ENCODE assay signal across 8 mouse cellular contexts in genomic region chr3:89963221-89963763, GRCm38 (mm10). TPM values are rescaled to one million over a fixed set of nuclear protein-coding genes. Genes with fewer than 3 reads are reported as not detected.
A peak's percentile ranks its signal among the peaks of the same experiment; 100 is the strongest.
DNase-seq lines count a peak whose midpoint lies in the region; ATAC-seq and TF ChIP-seq lines count a peak whose summit lies in the region.

Gene Atp8b2, minus strand, starts transcription at chr3:89963508.

- no peaks in the 10 kb centered on the region for H3K9me3 ChIP-seq in embryonic facial prominence, embryonic 15.5 days (replicated peaks)
- no peaks in the 10 kb centered on the region for H3K9me3 ChIP-seq in heart, embryonic 15.5 days (replicated peaks)
- H3K9me3 ChIP-seq in lung, embryonic 14.5 days (ENCODE audit: low read depth, low read length): no peaks in the 10 kb centered on the region

- peak within 1 kb of the TSS; percentile 96 for H3K4me3 ChIP-seq in embryonic facial prominence, embryonic 15.5 days (replicated peaks)
- peak within 1 kb of the TSS; percentile 73 for H3K4me3 ChIP-seq in heart, embryonic 15.5 days
- peak within 1 kb of the TSS; percentile 94 for H3K4me3 ChIP-seq in lung, embryonic 14.5 days (ENCODE audit: low read depth, low read length)

- TF ChIP-seq CTCF in lung, embryonic 14.5 days (IDR thresholded peaks at IDR 0.05; ENCODE audit: low read depth): no peak

- no peaks in the 10 kb centered on the region for H3K27me3 ChIP-seq in embryonic facial prominence, embryonic 15.5 days
- no peaks in the 10 kb centered on the region for H3K27me3 ChIP-seq in heart, embryonic 15.5 days
- H3K27me3 ChIP-seq in lung, embryonic 14.5 days (ENCODE audit: insufficient read depth, low read length): no peaks in the 10 kb centered on the region

- peak; percentile 16 for ATAC-seq in CD4-positive, CD25-positive, alpha-beta regulatory T cell, adult 4 months
- ATAC-seq in embryonic facial prominence, embryonic 15.5 days (ENCODE audit: insufficient number of reproducible peaks, low FRiP score, low TSS enrichment, low read depth): peak; percentile 81
- ATAC-seq in heart, embryonic 15.5 days (replicated peaks; ENCODE audit: insufficient number of reproducible peaks, insufficient read depth, low FRiP score, low read depth): peak; percentile 57
- ATAC-seq in lung, embryonic 14.5 days (ENCODE audit: insufficient read depth): peak; percentile 66

- peak within 1 kb of the TSS; percentile 94 for H3K4me2 ChIP-seq in embryonic facial prominence, embryonic 15.5 days (replicated peaks)
- H3K4me2 ChIP-seq in heart, embryonic 15.5 days: peak within 1 kb of the TSS; percentile 87
- peak within 1 kb of the TSS; percentile 89 for H3K4me2 ChIP-seq in lung, embryonic 14.5 days

- peak within 1 kb of the TSS; percentile 98 for H3K27ac ChIP-seq in embryonic facial prominence, embryonic 15.5 days (replicated peaks)
- H3K27ac ChIP-seq in heart, embryonic 15.5 days: peak within 1 kb of the TSS; percentile 99
- peak within 1 kb of the TSS; percentile 97 for H3K27ac ChIP-seq in lung, embryonic 14.5 days (ENCODE audit: low read depth)

- peak; percentile 79 for DNase-seq in adrenal gland, postnatal 14 days
- DNase-seq in large intestine, adult 2 months (ENCODE audit: low read depth, low spot score): no peak
- peak; percentile 83 for DNase-seq in lung, embryonic 14.5 days
- DNase-seq in ovary, adult 18-20 months (ENCODE audit: low spot score): peak; percentile 61
- DNase-seq in urinary bladder, postnatal 14 days (ENCODE audit: low spot score): peak; percentile 56

- H3K4me1 ChIP-seq in embryonic facial prominence, embryonic 15.5 days: peaks cover 49% of the 10 kb centered on the region
- peaks cover 46% of the 10 kb centered on the region for H3K4me1 ChIP-seq in heart, embryonic 15.5 days (replicated peaks)
- peaks cover 19% of the 10 kb centered on the region for H3K4me1 ChIP-seq in lung, embryonic 14.5 days (ENCODE audit: insufficient read depth)

- WGBS in embryonic facial prominence, embryonic 15.5 days: under 1% methylated on average over 34 of the region's 35 CpGs
- under 1% methylated on average over 30 of the region's 35 CpGs for WGBS in heart, embryonic 15.5 days
- WGBS in large intestine, adult 2 months: under 1% methylated on average over 31 of the region's 35 CpGs
- WGBS in lung, embryonic 14.5 days: under 1% methylated on average over 35 of the region's 35 CpGs

- H3K9ac ChIP-seq in embryonic facial prominence, embryonic 15.5 days: peak within 1 kb of the TSS; percentile 89
- H3K9ac ChIP-seq in heart, embryonic 15.5 days: peak within 1 kb of the TSS; percentile 96
- H3K9ac ChIP-seq in lung, embryonic 14.5 days: peak within 1 kb of the TSS; percentile 93

- H3K36me3 ChIP-seq in embryonic facial prominence, embryonic 15.5 days: peaks cover 15% of the 10 kb centered on the region
- H3K36me3 ChIP-seq in heart, embryonic 15.5 days: peaks cover 7% of the 10 kb centered on the region
- peaks cover 13% of the 10 kb centered on the region for H3K36me3 ChIP-seq in lung, embryonic 14.5 days (ENCODE audit: insufficient read depth)

RNA-seq across cellular contexts. Expression of gene Atp8b2, which starts in this region (rescaled TPM):
- 10 to 100 TPM; 17.8 to 24.6 TPM for polyA plus RNA-seq in CD4-positive, CD25-positive, alpha-beta regulatory T cell, adult 4 months (2017; shearing (Covaris generic))
- total RNA-seq in adrenal gland, postnatal 14 days (2021): 33.7 and 46.4 TPM in 2 replicates
- 19.0 and 19.3 TPM in 2 replicates for polyA plus RNA-seq in embryonic facial prominence, embryonic 15.5 days (2015; fragmentation: Nextera tagmentation; extraction: Ambion mirVana)
- 9.9 and 14.2 TPM in 2 replicates for polyA plus RNA-seq in heart, embryonic 15.5 days (2015; fragmentation: Nextera tagmentation; extraction: Ambion mirVana)
- polyA plus RNA-seq in large intestine, adult 2 months (2012; rRNA removed): 12.4 and 17.2 TPM in 2 replicates
- 20.5 and 20.8 TPM in 2 replicates for polyA plus RNA-seq in lung, embryonic 14.5 days (2014; fragmentation: Nextera tagmentation; extraction: Ambion mirVana)

Comparison
In these comparisons a context has a peak if more than half of its experiments do, and no peak if none do; other contexts are left out.
1. ATAC-seq: peak in every context shown above with its lines; median percentile 81 in embryonic facial prominence, embryonic 15.5 days; 66 in lung, embryonic 14.5 days; 57 in heart, embryonic 15.5 days; 16 in CD4-positive, CD25-positive, alpha-beta regulatory T cell, adult 4 months.